Mouse (Mus musculus) ES-E14 (cell line): ENCODE results near the gene Yjefn3.
A peak's percentile ranks its signal among the peaks of the same experiment; 100 is the strongest.

ENCODE experiments used
- HCFC1 ChIP-seq: IDR thresholded peaks from 2 replicates; pipeline ENCODE4 v1.6.1; 2012; ENCODE audit warnings: low read length, inconsistent platforms, borderline replicate concordance; ENCODE audit not compliant: insufficient read depth
- MAFK ChIP-seq: IDR thresholded peaks from 2 replicates; pipeline ENCODE4 v1.6.1; 2014; ENCODE audit warnings: mild to moderate bottlenecking, low read depth, low read length, inconsistent platforms; ENCODE audit not compliant: insufficient read depth
- ZC3H11A ChIP-seq: IDR thresholded peaks from 2 replicates; pipeline ENCODE4 v1.6.1; 2012; ENCODE audit warnings: low read depth, mild to moderate bottlenecking, inconsistent platforms, low read length, borderline replicate concordance

DNA sequence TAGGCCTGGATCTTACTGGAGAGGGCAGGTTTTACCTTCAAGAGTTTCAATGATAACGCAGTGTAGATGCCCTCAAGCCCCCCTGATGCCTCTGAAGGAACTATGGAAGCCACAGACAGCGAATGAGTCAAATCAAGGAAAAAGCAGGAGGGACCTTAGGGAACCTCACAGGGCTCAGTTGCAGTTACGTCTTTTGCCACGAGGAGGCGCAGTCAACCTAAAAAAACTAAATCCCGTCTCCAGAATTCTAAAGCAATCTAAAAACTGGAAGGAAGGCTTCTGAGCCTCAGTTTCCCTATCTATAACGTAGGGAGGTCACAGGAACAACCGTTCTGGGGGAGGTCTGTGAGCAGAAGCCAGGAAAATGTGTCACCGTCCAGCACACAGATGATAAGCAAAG is 28.4 kb downstream of the Yjefn3 start:
- TF ChIP-seq HCFC1: no peak
- TF ChIP-seq MAFK: no peak
- TF ChIP-seq ZC3H11A: peak; percentile 59; the same call in 1 of the 2 replicates
